Mouse (Mus musculus) ovary, postnatal 36 days (tissue): ENCODE data around the gene Hrasls5.

Experiments
- DNase-seq: peaks from one replicate; pipeline ENCODE4 v3.0.0; 2022; ENCODE audit warnings: low spot score, mixed read lengths

Hrasls5 gene

DNA sequence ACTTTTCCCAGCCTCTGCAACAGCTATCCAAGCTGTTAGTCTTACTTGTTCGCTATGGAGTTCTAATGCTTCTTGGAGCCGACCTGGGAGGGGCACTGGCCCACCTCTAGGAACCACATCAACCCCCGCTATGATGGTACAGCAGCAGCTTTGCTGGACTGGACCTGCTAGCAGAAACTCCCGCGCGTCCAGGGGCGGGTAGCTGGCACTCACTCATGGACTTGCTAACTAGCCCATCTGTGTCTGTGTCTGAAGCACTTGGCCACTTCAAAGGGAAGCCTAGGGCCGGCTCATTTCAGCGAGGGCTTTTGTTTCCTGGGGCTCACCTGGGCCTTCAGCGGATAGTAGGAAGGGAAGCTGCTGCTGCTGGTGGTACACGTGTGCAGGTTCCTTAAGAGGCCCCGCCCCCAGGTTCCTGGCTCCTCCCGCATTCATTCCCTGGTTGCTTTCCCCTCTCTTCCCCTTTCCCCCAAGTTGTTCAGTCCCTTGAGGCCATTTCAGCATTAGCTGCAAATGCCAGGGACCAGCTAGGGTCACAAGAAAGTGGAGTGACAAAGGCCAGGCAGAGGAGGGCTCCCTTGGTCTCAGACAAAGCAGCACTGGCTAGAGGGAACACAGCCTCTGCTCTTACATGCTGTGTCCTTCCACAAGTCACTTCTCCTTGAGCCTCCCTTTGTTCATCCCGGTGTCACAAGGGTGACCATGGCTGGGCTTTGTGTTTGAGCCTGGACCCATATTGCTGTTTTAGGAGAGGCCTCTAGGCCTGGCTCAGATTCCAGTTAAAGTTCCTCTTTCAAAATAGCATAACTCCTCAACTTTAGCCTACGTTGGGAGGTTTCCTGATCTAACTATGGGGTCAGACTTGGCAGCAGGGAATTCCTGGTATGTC lies 5.3 kb upstream of the Hrasls5 start, which contains the start of gene Lgals12:
TSS of gene Lgals12 (minus strand) at position 393 of the 889 bp plus-strand sequence.
- peak; percentile 35 for DNase-seq

DNA sequence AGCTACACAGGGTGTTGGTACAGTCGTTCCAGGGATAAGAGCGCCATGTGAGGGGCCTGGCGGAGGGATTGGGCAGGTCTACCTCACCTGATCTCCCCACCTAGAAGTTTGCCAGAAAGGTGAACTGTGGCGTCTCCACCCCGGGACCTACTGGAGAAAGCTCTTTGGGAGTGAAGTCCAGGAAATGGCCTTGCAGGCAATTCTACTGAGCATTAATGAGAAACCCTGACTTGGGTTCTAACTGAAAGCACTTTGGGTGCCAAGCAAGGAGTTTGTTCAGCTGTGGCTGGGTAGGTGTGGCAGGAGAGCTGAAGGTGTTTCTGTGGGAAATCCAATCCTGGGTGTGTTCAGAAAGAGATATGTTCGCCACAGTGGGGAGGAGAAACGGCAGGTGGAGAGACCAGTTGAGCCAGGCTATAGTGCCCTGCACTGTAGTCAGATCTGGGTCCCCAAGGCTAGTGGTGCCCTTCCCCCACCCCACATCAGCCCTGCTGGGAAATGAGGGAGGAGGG lies 4.6 kb upstream of the Hrasls5 start:
- DNase-seq = no peak

DNA sequence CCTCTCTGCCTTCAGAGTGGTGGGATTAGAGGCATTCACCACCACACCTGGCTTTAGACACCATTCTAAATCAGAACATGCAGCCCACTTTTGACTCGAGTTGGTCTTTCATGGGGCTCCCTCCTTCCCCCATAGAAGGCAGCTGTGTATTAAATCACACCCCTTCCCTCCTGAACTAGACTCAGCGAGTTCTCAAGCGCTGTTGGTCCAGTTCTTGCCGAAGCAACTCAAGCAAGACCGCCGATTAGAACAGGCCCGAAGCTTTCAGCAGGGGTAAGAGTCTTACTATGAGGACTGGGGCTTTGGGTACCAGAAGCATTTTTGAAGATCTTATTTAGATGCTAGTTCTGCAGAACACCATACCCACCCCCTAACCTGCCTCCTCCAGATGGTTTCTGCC lies 810 bp downstream of the Hrasls5 start:
- no peak for DNase-seq

DNA sequence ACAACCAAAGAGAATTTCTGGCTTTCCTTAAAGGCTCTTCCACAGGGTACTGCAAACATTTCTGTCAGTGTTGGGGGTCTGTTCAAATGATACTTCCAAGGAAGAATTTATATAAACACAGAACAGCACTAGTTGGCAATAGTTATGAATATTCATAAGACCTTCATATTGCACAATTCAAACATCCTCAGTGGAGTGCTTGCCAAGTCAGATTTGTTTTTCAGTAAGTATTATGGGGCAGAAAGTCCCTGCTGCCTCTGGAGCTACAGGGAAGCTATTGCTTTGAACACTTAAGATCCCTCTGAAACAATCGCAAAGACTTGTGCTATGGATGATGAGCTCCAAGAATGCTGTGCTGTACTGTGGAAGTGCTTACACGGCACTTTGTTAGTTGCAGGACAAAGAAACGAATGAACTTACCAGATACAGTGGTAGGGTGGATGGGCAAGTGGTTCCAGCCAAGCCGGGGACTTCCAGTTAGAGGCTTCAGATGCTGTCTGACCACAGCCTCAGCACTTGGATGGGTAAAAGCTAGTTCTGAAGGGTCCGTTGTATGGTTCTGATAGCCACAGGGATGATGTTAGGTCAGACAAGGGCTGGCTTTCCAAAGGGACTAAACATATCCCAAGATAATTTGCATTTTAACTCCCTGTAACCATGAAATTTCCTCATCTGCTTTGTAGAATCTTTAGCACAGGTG lies 4.0 kb downstream of the Hrasls5 start:
- DNase-seq = no peak

DNA sequence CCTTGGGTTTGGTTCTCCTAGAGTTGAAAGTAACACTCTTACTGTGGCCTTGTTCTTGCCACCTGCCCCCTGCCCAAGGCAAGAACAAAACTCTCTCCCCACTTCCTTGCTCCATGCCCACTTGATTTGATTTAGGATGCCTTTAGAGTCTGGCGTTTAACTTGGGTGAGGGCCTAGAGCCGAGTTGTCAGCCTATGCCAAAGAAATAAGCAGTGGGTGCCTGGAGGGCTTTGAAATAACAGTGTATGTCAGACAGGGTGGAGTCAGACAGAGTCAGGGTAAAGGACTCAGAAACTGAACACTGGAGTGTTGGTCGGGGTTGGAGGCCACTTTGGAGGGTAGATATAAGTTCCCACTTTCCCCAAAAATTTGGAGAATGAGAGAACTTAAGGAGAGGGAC lies 4.7 kb downstream of the Hrasls5 start:
- DNase-seq = no peak

DNA sequence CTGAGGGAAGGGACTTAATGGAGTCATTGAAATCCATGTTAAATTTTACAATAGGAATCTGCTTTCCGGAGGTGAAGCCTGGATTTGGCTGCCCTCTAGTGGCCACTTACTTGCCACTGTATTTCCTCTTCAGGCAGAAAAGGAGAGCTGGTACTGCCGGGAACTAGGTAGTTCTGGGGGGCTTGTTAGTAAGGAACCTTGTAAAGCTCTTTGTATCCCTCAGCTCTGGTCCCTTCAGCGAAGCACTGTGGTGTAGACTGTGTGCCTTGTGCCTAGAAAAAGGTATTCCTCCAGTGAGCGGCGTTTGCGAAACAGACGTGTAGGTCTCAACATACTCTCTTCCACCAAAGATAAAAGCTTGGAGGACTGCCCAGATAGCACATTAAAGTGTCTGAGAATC lies 5.4 kb downstream of the Hrasls5 start:
- DNase-seq = peak; percentile 44

DNA sequence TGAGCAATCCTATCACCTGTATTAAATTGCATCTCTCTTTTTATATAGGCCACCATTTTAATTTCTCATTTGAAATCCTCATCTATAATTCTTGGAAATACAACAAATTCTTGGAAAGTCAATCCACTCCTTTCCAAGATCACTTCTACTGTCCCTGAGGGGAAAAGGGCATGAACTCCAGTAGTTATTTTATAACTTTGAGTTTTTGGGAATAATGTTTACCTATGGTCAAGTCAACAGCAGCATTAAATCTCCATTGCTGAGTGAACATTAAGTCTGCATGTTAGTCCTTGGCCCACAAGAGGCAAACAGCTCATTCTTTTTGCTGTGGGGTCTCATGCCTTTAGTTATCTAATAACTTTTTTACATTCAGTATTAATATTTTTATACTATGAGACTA lies 20.7 kb downstream of the Hrasls5 start:
- no peak for DNase-seq

DNA sequence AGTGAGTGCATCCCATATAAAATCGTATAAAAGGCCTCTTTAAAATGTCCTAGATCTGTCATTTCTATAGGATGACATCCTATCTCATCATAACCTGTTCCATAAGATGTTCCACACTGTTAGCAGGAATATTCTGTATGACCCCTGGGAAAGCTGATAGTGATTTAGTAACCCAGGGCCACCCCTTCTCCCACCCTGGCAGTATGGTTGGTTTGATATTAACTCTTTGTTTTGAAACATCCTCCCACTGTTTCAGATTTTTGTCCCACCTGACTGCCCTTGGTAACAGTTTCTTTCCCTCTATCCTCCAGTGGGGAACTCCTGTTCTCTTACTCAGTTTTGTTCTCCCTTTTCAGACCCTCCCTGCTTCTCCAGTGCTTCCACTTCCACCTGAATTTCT lies 21.4 kb downstream of the Hrasls5 start:
- DNase-seq = no peak

DNA sequence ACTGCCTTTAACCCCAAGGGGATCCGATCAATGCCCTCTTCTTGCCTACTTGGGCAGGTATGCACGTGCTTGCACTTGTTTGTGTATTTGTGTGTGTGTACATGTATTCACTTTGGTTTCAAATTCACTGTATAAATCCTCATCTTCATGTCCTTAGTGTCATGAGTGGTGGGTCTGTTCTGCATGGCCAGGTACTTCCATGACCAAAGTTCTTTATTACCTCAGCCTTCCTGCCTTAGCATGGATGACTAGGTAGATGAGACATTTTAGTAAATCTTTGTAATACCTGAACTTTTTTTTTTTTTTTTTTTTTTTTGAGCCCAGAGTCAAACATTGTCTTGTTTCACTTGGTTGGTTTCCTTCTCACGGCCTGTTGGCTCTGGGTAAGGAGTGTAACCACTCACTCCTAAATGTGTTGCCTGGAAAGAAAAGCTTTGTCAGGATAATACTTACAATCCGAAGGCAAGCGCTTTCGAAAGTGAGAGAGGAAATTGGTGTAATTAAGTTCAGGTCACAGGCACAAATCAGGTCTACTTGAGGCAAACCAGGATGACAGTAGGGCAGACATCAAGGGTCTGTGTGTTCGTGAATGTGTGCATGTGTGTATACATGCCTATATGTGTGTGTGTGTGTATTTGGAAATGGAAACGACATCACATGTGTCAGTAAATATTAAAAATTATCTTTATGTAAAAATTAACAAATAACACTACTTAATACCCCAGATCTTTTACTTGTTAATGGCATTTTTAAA lies 36.7 kb downstream of the Hrasls5 start:
- no peak for DNase-seq

DNA sequence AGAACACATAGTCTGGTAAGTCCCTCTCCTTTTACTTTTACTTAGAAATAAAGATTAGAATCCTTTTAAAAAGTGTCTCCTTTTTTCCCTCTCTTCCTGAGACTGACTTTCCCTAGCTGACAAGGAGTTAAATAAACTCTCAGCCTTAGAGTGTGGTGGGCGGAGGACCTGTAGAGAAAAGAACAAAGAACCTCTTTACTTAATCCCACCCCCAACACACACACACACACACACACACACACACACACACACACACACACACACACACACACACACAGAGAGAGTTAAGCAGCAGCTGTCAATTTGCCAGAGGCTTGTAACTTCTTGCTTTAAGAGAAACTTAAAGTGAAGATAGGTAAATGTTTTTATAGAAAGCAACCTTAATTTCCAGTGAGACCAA lies 59.7 kb downstream of the Hrasls5 start:
- DNase-seq = no peak

DNA sequence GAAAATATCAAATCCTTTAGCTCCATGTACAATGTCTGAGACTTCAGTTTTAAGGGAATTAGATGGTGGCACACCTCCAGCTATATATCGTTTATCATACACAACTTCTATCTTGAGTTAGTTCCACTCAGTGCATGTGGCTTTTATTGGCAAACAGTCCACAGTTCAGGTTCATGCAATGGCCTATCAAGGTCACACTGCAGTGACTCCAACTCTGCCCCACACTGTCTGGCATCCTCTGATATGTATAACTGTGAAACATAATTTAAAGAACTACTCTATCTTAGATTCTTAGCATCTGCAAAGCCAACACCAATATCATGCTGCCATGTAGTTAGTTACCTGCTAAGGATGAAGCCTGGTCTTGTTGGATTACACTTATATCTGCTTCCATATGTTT lies 75.6 kb downstream of the Hrasls5 start:
- no peak for DNase-seq
